Mouse (Mus musculus) natural killer cell, adult 2 months (primary cell): ENCODE results near the gene Cdkn2aipnl.

Experiments
- DNase-seq, 2 experiments: peaks; one replicate each; pipeline ENCODE4 v3.0.0; 2022; ENCODE audit warnings: low spot score in 2 of 2

Gene Cdkn2aipnl

GRCm38 (mm10) chr11:52005586-52005985 lies 38.1 kb downstream of the Cdkn2aipnl start:
- no peak for DNase-seq

GRCm38 (mm10) chr11:52011011-52011410 lies 43.5 kb downstream of the Cdkn2aipnl start:
- no peak for DNase-seq

- DNase-seq: no peak
These were observed 44.1 kb downstream of the Cdkn2aipnl start for GRCm38 (mm10) chr11:52011541-52011940.

GRCm38 (mm10) chr11:52018217-52018616 lies 50.8 kb downstream of the Cdkn2aipnl start:
- no peak for DNase-seq
